In the genomic region with DNA sequence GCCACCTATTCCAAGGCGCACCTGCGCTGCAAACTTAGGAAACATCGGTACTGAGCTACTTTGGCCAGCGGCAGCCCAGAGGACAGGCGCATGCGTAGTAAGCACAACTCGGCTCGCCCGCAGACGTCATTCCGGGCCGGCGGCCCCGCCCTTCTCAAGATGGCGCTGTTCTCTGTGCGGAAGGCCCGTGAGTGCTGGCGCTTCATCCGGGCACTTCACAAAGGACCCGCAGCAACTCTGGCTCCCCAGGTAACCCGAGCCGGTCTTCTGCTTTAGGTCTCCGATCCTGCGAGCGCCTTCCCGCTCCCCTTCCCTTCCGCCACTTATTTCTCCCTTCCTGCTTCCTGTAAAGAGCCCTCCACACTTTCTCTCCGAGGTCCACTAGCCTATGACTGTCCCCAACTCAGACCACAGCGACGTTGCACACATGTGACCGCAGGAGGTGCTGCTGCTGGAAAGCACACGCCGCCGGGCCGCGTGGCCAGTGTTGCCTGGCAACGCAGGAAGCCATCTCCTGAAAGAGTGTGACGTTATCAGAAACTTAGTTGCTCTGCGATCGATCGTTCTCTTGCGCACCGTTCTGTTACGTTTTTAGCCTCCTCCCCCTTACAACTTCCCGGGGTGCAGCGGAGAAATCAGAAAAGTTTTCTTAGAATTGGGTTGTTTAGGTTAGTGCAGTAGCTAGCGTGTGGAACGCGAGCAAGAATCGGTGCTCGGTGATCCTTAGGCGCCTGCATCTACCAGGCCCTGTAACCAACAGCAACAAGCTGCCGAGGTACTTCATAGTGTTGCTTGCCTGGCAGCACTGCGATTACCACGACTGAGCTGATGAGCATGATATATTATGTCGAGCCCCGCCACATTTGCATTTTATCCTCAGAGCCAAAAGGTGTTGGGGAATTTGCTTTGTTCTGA, we compare ENCODE assay signal across 8 mouse cellular contexts. TPM values are rescaled to one million over a fixed set of nuclear protein-coding genes. Genes with fewer than 3 reads are reported as not detected.
DNase-seq lines count a peak whose midpoint lies in the region; ATAC-seq lines count a peak whose summit lies in the region.

Wars2 (plus strand) TSS at position 129 of the 915 bp plus-strand sequence.

- H3K9ac ChIP-seq in kidney, embryonic 15.5 days, result peak within 1 kb of the TSS; percentile 55

- WGBS in heart, embryonic 10.5 days, result under 1% methylated on average over 57 of the region's 57 CpGs
- WGBS in kidney, embryonic 15.5 days, result under 1% methylated on average over 57 of the region's 57 CpGs

- no peaks in the 10 kb centered on the region for H3K9me3 ChIP-seq in heart, embryonic 10.5 days
- H3K9me3 ChIP-seq in kidney, embryonic 15.5 days (replicated peaks), result no peaks in the 10 kb centered on the region

- H3K36me3 ChIP-seq in heart, embryonic 10.5 days, result no peaks in the 10 kb centered on the region
- no peaks in the 10 kb centered on the region for H3K36me3 ChIP-seq in kidney, embryonic 15.5 days

- H3K4me1 ChIP-seq in heart, embryonic 10.5 days, result peaks cover 3% of the 10 kb centered on the region; the same call in 1 of the 2 replicates
- peaks cover 5% of the 10 kb centered on the region for H3K4me1 ChIP-seq in kidney, embryonic 15.5 days

- no peaks in the 10 kb centered on the region for H3K27me3 ChIP-seq in heart, embryonic 10.5 days (ENCODE audit: insufficient read depth, poor library complexity, severe bottlenecking)
- H3K27me3 ChIP-seq in kidney, embryonic 15.5 days, result no peaks in the 10 kb centered on the region

- ATAC-seq in erythroblast, adult 5-6 weeks (replicated peaks; ENCODE audit: low FRiP score, poor library complexity, severe bottlenecking), result peak; percentile 98
- peak; percentile 100 for ATAC-seq in kidney, embryonic 15.5 days (replicated peaks; ENCODE audit: low FRiP score)
- ATAC-seq in monocyte, adult 5-6 weeks (replicated peaks; ENCODE audit: insufficient number of reproducible peaks, low FRiP score, low TSS enrichment, poor library complexity, severe bottlenecking), result peak; percentile 98

- H3K4me3 ChIP-seq in heart, embryonic 10.5 days, result peak within 1 kb of the TSS; percentile 70
- peak within 1 kb of the TSS; percentile 65 for H3K4me3 ChIP-seq in kidney, embryonic 15.5 days (replicated peaks)

- H3K27ac ChIP-seq in heart, embryonic 10.5 days, result peak within 1 kb of the TSS; percentile 93
- H3K27ac ChIP-seq in kidney, embryonic 15.5 days, result peak within 1 kb of the TSS; percentile 98

- peak; percentile 94 for DNase-seq in B cell, adult 2 months
- peak; percentile 97 for DNase-seq in brain, adult 2 months (ENCODE audit: low read depth, low spot score)
- peak; percentile 96 for DNase-seq in heart, embryonic 10.5 days (ENCODE audit: low spot score)
- peak; percentile 92 for DNase-seq in liver
- DNase-seq in spleen, postnatal 4 days (ENCODE audit: low spot score in 2 of 2), result peak; percentile 88 to 95

- peak within 1 kb of the TSS; percentile 73 for H3K4me2 ChIP-seq in kidney, embryonic 15.5 days

RNA-seq across cellular contexts. Expression of gene Wars2, which starts in this region (rescaled TPM):
- total RNA-seq in erythroblast, adult 5-6 weeks (2015; ENCODE audit: low replicate concordance), result 3.1 TPM in 1 of 2 replicates, not detected in the other
- 0.34 and 0.98 TPM in 2 replicates for total RNA-seq in erythroblast, adult 5-6 weeks (2017; ENCODE audit: low replicate concordance)
- 6.9 and 8.2 TPM in 2 replicates for polyA plus RNA-seq in heart, embryonic 10.5 days (2016; fragmentation: Nextera tagmentation; extraction: Ambion mirVana)
- 9.2 and 9.7 TPM in 2 replicates for polyA plus RNA-seq in kidney, embryonic 15.5 days (2015; fragmentation: Nextera tagmentation; extraction: Ambion mirVana)
- total RNA-seq in monocyte, adult 5-6 weeks (2017), result 3.8 to 8.5 TPM (median 6.1 TPM) in 3 replicates

Comparison
In these comparisons a context has a peak if more than half of its experiments do, and no peak if none do; other contexts are left out.
1. Peak in every context shown above with its lines: DNase-seq, ATAC-seq, H3K4me3 ChIP-seq and H3K27ac ChIP-seq.